Mouse (Mus musculus): Measurements from ENCODE around the gene Sphk2. TPM values are rescaled to one million over a fixed set of nuclear protein-coding genes. Genes with fewer than 3 reads are reported as not detected.

The Sphk2 gene
- polyA plus RNA-seq, 1 experiment from 2014 or later = 25.6 TPM

GRCm38 (mm10) chr7:45721642-45722347 lies 4.0 kb upstream of the Sphk2 start:
- H3K36me3 ChIP-seq (ENCODE audit: control insufficient read depth, insufficient read depth, low read length) = peaks cover 60% of the 10 kb centered on the region
- H3K9me3 ChIP-seq (ENCODE audit: control insufficient read depth, low read length) = no peaks in the 10 kb centered on the region
- no peak overlapping the region for H3K4me2 ChIP-seq
- no peaks in the 10 kb centered on the region for H3K27me3 ChIP-seq (replicated peaks; ENCODE audit: control insufficient read depth, insufficient read depth, low read length)
- no peak overlapping the region for H3K9ac ChIP-seq (ENCODE audit: low read depth, low read length)
- no peak for ATAC-seq (replicated peaks; ENCODE audit: low FRiP score)
- WGBS = 66% methylated on average over 13 of the region's 13 CpGs
- peak overlapping the region; percentile 8; the same call in 1 of the 2 replicates for H3K27ac ChIP-seq (ENCODE audit: low read depth, low read length)
- no peak for DNase-seq (ENCODE audit: low spot score)
- peaks cover 17% of the 10 kb centered on the region for H3K4me1 ChIP-seq (replicated peaks; ENCODE audit: control insufficient read depth, insufficient read depth, low read length)
- no peak overlapping the region for H3K4me3 ChIP-seq (ENCODE audit: low read depth, low read length)

GRCm38 (mm10) chr7:45721234-45721571 lies 3.4 kb upstream of the Sphk2 start:
- DNase-seq (ENCODE audit: low spot score) = no peak
- H3K9ac ChIP-seq (ENCODE audit: low read depth, low read length) = no peak overlapping the region
- peaks cover 56% of the 10 kb centered on the region for H3K36me3 ChIP-seq (ENCODE audit: control insufficient read depth, insufficient read depth, low read length)
- peaks cover 23% of the 10 kb centered on the region for H3K4me1 ChIP-seq (replicated peaks; ENCODE audit: control insufficient read depth, insufficient read depth, low read length)
- H3K4me3 ChIP-seq (ENCODE audit: low read depth, low read length) = no peak overlapping the region
- no peak overlapping the region for H3K27ac ChIP-seq (ENCODE audit: low read depth, low read length)
- 0 out of 2 replicates have a peak overlapping the region, but pooled peaks have one; percentile 4 for H3K4me2 ChIP-seq
- WGBS = 78% methylated on average over 7 of the region's 7 CpGs
- H3K9me3 ChIP-seq (ENCODE audit: control insufficient read depth, low read length) = no peaks in the 10 kb centered on the region
- ATAC-seq (replicated peaks; ENCODE audit: low FRiP score) = no peak
- no peaks in the 10 kb centered on the region for H3K27me3 ChIP-seq (replicated peaks; ENCODE audit: control insufficient read depth, insufficient read depth, low read length)

- ATAC-seq (replicated peaks; ENCODE audit: low FRiP score) = no peak
- H3K4me2 ChIP-seq = peak within 1 kb of the TSS; percentile 86
- peaks cover 29% of the 10 kb centered on the region for H3K4me1 ChIP-seq (replicated peaks; ENCODE audit: control insufficient read depth, insufficient read depth, low read length)
- H3K36me3 ChIP-seq (ENCODE audit: control insufficient read depth, insufficient read depth, low read length) = peaks cover 53% of the 10 kb centered on the region
- 82% methylated on average over 14 of the region's 14 CpGs for WGBS
- H3K9me3 ChIP-seq (ENCODE audit: control insufficient read depth, low read length) = no peaks in the 10 kb centered on the region
- peak within 1 kb of the TSS; percentile 8; the same call in 1 of the 2 replicates for H3K27ac ChIP-seq (ENCODE audit: low read depth, low read length)
- no peaks in the 10 kb centered on the region for H3K27me3 ChIP-seq (replicated peaks; ENCODE audit: control insufficient read depth, insufficient read depth, low read length)
- no peak for DNase-seq (ENCODE audit: low spot score)
- no peak within 1 kb of the TSS for H3K9ac ChIP-seq (ENCODE audit: low read depth, low read length)
- H3K4me3 ChIP-seq (ENCODE audit: low read depth, low read length) = peak within 1 kb of the TSS; percentile 71
Measured at GRCm38 (mm10) chr7:45720413-45721233, 2.8 kb upstream of the Sphk2 start, which contains the start of gene Fam83e. Fam83e (plus strand) TSS chr7:45721212.

DNA sequence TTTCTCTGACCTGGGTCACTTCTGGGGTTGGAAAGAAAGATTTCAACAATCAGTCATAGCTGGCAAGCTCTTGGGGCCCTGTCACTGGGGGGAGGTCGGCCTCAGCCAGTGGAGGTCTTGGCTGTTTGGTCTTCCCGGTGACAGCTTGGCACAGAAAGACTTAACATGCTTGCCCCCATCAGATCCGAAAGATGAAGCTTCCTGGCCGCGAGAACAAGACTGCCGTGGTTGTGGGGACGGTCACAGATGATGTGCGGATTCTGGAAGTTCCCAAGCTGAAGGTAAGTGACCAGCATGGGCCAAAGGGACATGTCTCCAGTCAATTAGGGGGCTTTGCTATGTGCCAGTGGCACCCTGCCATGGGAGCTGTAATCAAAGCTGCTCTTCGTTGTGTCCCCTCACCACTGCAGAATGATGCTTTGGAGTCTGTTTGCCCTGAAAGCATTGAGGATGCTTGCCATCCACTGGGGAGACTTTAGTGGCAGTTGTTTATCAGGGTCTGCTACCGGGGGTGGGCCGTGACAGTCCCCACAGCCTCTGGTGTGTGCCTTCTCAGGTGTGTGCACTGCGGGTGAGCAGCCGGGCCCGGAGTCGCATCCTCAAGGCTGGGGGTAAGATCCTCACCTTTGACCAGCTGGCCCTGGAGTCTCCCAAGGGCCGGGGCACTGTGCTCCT lies 2.1 kb upstream of the Sphk2 start:
- 89% methylated on average over 15 of the region's 16 CpGs for WGBS
- H3K4me2 ChIP-seq = peak overlapping the region; percentile 86
- no peak overlapping the region; the same call in 1 of the 2 replicates for H3K27ac ChIP-seq (ENCODE audit: low read depth, low read length)

GRCm38 (mm10) chr7:45719180-45719579 lies 1.4 kb upstream of the Sphk2 start:
- ATAC-seq (replicated peaks; ENCODE audit: low FRiP score) (no peak), DNase-seq (ENCODE audit: low spot score) (no peak)
- WGBS = 63% methylated on average over 10 of the region's 10 CpGs
- Histone ChIP-seq H3K4me3 (ENCODE audit: low read depth, low read length) (peak overlapping the region; percentile 71), H3K36me3 (ENCODE audit: control insufficient read depth, insufficient read depth, low read length) (peaks cover 39% of the 10 kb centered on the region), H3K4me1 (replicated peaks; ENCODE audit: control insufficient read depth, insufficient read depth, low read length) (peaks cover 37% of the 10 kb centered on the region), H3K9ac (ENCODE audit: low read depth, low read length) (peak overlapping the region; percentile 95), H3K4me2 (peak overlapping the region; percentile 86), H3K27ac (ENCODE audit: low read depth, low read length) (peak overlapping the region; percentile 75), H3K9me3 (ENCODE audit: control insufficient read depth, low read length) (no peaks in the 10 kb centered on the region), H3K27me3 (replicated peaks; ENCODE audit: control insufficient read depth, insufficient read depth, low read length) (no peaks in the 10 kb centered on the region)

More for the DNA sequence above, 2.1 kb upstream of the Sphk2 start:
- ATAC-seq (replicated peaks; ENCODE audit: low FRiP score) (no peak), DNase-seq (ENCODE audit: low spot score) (no peak)
- peaks cover 32% of the 10 kb centered on the region for H3K4me1 ChIP-seq (replicated peaks; ENCODE audit: control insufficient read depth, insufficient read depth, low read length)
- peaks cover 46% of the 10 kb centered on the region for H3K36me3 ChIP-seq (ENCODE audit: control insufficient read depth, insufficient read depth, low read length)
- no peaks in the 10 kb centered on the region for H3K9me3 ChIP-seq (ENCODE audit: control insufficient read depth, low read length)
- peak overlapping the region; percentile 71 for H3K4me3 ChIP-seq (ENCODE audit: low read depth, low read length)
- no peaks in the 10 kb centered on the region for H3K27me3 ChIP-seq (replicated peaks; ENCODE audit: control insufficient read depth, insufficient read depth, low read length)
- H3K9ac ChIP-seq (ENCODE audit: low read depth, low read length) = peak overlapping the region; percentile 95

GRCm38 (mm10) chr7:45718331-45718730 lies 529 bp upstream of the Sphk2 start:
- H3K27ac ChIP-seq (ENCODE audit: low read depth, low read length) = peak overlapping the region; percentile 75
- ATAC-seq (replicated peaks; ENCODE audit: low FRiP score) = no peak
- H3K4me2 ChIP-seq = peak overlapping the region; percentile 86
- H3K4me3 ChIP-seq (ENCODE audit: low read depth, low read length) = peak overlapping the region; percentile 71
- H3K9me3 ChIP-seq (ENCODE audit: control insufficient read depth, low read length) = no peaks in the 10 kb centered on the region
- H3K4me1 ChIP-seq (replicated peaks; ENCODE audit: control insufficient read depth, insufficient read depth, low read length) = peaks cover 40% of the 10 kb centered on the region
- H3K9ac ChIP-seq (ENCODE audit: low read depth, low read length) = peak overlapping the region; percentile 95
- no peaks in the 10 kb centered on the region for H3K27me3 ChIP-seq (replicated peaks; ENCODE audit: control insufficient read depth, insufficient read depth, low read length)
- WGBS = under 1% methylated on average over 20 of the region's 20 CpGs
- H3K36me3 ChIP-seq (ENCODE audit: control insufficient read depth, insufficient read depth, low read length) = peaks cover 33% of the 10 kb centered on the region
- no peak for DNase-seq (ENCODE audit: low spot score)

GRCm38 (mm10) chr7:45716952-45717917 lies 567 bp downstream of the Sphk2 start:
- H3K4me1 ChIP-seq (replicated peaks; ENCODE audit: control insufficient read depth, insufficient read depth, low read length) = peaks cover 40% of the 10 kb centered on the region
- H3K27ac ChIP-seq (ENCODE audit: low read depth, low read length) = peak overlapping the region; percentile 86
- WGBS = 6% methylated on average over 31 of the region's 31 CpGs
- ATAC-seq (replicated peaks; ENCODE audit: low FRiP score) (peak; percentile 37; the same call in 1 of the 2 replicates), DNase-seq (ENCODE audit: low spot score) (no peak)
- H3K4me3 ChIP-seq (ENCODE audit: low read depth, low read length) = peak overlapping the region; percentile 71
- peaks cover 40% of the 10 kb centered on the region for H3K36me3 ChIP-seq (ENCODE audit: control insufficient read depth, insufficient read depth, low read length)
- H3K27me3 ChIP-seq (replicated peaks; ENCODE audit: control insufficient read depth, insufficient read depth, low read length) = no peaks in the 10 kb centered on the region
- H3K9me3 ChIP-seq (ENCODE audit: control insufficient read depth, low read length) = no peaks in the 10 kb centered on the region
- H3K4me2 ChIP-seq = peak overlapping the region; percentile 95
- peak overlapping the region; percentile 95 for H3K9ac ChIP-seq (ENCODE audit: low read depth, low read length)

All from liver, embryonic 11.5 days (tissue).